Mouse (Mus musculus): ENCODE data around the gene Kif23.

Gene Kif23

GRCm38 (mm10) chr9:61946623-61947401 lies at the start of gene Kif23:
TSS of gene Kif23 (minus strand) at chr9:61946774.
- peak; percentile 98 for DNase-seq (ENCODE audit: low read depth)

DNA sequence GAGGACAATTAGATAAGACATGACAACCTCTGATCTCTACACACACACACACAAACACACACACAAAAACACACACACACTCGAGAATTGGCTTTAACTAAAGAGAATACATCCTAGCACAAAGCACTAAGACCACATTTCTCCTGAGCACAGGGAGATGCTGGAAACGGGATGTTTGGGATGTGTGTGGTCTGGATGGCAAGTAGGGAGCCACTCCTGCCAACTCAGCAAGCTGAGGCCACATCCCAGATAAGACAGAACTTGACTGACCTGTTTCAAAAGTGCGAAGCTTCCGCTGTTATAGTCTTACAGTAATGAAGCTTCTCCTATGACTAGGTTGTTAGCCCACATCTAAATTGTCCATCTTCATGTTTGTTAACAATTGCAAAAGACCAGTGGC lies 44.6 kb upstream of the Kif23 start:
- no peak for DNase-seq (ENCODE audit: low read depth)

DNA sequence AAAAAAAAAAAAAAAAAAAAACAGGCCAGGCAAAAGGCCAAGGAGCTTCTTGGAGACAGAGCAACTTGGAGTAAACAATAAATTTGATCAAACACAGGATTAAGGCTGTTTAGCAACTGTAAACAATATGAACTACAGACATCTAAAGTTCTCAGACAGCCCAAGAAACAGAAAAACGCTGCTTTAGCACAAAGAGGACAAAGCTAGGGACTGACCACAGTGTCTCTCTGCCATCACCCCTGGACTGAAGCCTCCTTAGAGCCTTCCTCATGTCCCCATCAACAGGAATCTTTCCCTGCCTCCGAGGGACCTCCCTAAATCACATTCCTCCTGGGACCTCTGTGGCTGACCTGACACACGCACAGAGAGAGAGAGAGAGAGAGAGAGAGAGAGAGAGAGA lies 44.2 kb upstream of the Kif23 start:
- DNase-seq (ENCODE audit: low read depth): no peak

DNA sequence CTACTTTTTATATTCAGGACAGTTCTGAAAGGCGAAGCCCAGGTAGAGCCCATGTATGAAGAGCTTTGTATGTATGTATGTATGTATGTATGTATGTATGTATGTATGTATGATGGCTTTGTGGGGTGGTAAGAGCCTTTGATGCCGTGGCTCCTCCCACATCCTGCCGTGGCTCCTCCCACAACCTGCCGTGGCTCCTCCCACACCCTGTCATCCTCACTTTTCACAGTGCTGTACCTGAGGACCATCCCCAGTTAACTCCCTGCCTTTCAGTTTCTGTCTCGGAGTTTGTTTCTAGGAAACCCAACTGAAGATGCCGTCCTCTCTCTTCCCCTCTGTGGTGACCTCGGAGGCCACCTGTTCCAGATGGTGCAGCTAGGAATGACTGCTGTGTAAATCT lies 39.5 kb upstream of the Kif23 start:
- DNase-seq (ENCODE audit: low read depth): peak; percentile 83

- peak; percentile 88 for DNase-seq (ENCODE audit: low read depth)
These were observed 38.7 kb upstream of the Kif23 start for GRCm38 (mm10) chr9:61985183-61985863.

- peak; percentile 90 for DNase-seq (ENCODE audit: low read depth)
These were observed 36.5 kb upstream of the Kif23 start for GRCm38 (mm10) chr9:61982940-61983620.

DNA sequence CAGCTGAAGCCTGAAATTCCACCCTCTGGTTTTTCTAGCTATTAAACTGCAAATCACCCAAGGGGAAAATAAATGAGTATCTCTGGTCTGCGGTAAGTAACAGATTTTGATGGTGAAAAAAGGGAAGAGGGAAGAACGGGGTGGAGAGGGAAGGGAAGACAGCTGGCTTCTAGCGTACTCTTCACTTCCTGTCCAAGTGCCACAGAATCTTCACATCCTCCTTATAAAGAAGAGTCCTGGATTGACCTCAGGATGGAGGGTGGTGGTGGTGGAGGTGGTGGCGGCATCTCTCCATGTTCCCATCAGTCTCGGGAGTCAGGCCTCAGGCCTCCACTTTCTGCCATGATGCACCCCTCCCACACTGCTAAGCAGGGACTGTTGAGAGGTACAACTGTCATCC lies 35.3 kb upstream of the Kif23 start:
- no peak for DNase-seq (ENCODE audit: low read depth)

- no peak for DNase-seq (ENCODE audit: low read depth)
These were observed 33.4 kb upstream of the Kif23 start for GRCm38 (mm10) chr9:61979983-61980382.

GRCm38 (mm10) chr9:61977258-61977945 lies 30.8 kb upstream of the Kif23 start:
- no peak for DNase-seq (ENCODE audit: low read depth)

DNA sequence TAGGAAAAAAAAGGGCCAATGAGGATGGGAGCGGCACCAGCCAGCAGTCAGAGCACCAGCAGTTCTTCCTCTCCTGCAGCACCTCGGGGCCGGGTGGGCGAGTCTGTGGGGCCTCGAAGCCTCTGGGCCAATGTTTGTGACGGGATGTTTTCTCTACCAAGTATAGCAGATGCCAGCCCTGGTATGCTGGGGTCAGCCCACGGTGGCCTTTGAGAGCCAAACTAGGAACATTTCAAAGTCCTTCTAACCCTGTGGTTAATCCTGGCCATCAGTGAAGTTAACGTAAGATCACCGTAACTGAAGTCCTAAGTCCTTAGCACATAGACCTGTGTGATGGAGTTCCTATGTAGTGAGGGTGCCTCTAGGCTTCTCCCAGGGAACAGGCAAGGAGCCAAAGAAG lies 25.5 kb upstream of the Kif23 start:
- no peak for DNase-seq (ENCODE audit: low read depth)

DNA sequence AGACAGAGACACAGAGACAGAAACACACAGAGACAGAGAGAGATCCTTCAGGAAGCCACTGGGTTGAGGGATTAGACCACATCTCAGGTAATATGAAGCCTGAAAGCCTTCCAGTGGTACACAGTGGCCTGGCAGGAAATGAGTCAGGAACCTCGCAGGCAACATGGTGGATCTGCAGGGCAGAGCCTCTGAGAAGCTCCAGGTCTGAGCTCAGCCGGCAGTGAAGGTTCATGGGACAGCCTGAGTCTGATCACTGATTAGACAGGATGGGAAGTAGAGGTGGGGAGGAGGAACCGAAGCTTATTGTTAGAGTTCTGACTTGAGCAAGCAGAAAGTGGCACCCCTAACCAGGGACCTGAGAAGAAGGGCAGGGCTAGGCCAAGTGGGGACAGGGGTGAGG lies 24.5 kb upstream of the Kif23 start:
- DNase-seq (ENCODE audit: low read depth): no peak

DNA sequence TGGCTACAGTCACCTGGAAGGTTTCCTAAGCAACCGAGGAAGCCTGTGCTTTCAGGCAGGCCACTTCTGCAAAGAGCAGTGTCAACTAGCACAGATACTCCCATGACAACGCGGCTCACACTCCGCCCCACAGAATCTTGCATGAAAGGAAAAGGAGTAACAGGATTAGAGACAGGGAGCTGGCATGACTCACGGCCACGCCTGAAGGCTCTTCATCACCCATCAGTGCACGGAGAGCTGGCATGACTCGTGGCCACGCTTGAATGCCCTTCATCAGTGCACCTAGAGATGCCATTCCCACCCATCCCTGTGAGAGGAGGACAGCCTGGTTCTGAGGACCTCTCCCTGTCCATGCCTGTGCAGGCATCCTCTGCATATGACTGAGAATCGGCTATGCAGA lies 20.8 kb upstream of the Kif23 start:
- DNase-seq (ENCODE audit: low read depth): no peak

GRCm38 (mm10) chr9:61965987-61966386 lies 19.4 kb upstream of the Kif23 start:
- no peak for DNase-seq (ENCODE audit: low read depth)

GRCm38 (mm10) chr9:61965411-61965930 lies 18.9 kb upstream of the Kif23 start:
- DNase-seq (ENCODE audit: low read depth): peak; percentile 92

GRCm38 (mm10) chr9:61963356-61963755 lies 16.8 kb upstream of the Kif23 start:
- no peak for DNase-seq (ENCODE audit: low read depth)

DNA sequence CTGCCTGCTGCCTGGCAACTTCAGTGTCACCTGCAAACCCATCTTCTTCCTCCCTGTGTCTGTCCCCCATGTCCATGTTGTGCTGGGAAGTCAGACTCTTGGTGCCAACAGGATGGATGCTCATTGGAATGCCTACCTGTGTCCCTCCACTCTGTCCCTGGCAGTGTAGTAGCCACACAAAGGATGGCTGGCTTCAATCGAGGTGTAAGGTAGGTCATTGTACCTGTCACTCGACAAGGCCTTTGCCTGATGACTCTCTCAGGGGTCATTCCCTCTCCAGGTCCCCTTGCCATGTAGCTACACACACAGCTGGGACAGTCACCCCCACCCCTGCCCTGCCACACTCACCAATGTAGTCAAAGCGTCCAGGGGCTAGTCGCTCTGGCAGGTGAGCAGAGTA lies 14.6 kb upstream of the Kif23 start:
- no peak for DNase-seq (ENCODE audit: low read depth)

GRCm38 (mm10) chr9:61960753-61961152 lies 14.2 kb upstream of the Kif23 start:
- no peak for DNase-seq (ENCODE audit: low read depth)

DNA sequence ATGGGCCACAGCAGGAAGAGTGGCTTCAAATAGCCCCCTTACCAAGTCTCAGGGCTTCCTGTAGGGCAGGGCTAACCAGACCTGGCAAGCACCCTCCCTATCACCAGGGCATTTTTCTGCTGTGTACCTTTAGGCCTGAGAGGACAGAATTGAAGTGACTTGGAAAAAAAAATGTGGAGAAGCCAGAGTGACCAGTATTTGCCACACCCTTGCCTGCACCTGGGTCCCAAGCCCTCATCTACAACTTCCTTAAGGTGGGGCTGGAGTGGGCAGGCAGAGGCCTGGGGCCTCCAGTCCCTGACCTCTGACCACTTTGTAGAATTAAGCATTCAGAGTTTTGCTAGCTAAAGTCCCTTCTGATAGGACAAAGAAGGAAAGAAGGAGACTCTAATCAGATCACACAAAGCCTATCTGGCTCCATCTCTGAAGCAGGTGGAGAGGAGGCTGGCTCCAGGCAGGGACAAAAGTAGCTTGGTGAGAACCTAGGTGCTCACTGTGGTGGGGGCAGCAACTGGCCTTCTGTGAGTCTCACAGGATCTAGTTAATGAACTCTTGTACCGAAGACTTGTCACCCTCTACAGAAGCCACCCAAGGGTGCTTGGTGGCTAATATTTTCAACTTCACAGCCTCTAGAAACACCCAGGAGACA lies 13.5 kb upstream of the Kif23 start:
- no peak for DNase-seq (ENCODE audit: low read depth)

GRCm38 (mm10) chr9:61954707-61955106 lies 8.1 kb upstream of the Kif23 start:
- DNase-seq (ENCODE audit: low read depth): no peak

- no peak for DNase-seq (ENCODE audit: low read depth)
These were observed 5.7 kb upstream of the Kif23 start for GRCm38 (mm10) chr9:61952241-61952640.

Measured in naive thymus-derived CD4-positive, alpha-beta T cell, adult 2 months (primary cell).